Mouse (Mus musculus) brain, embryonic 14.5 days (tissue): ENCODE data around the gene Ugt1a6a. TPM values are rescaled to one million over a fixed set of nuclear protein-coding genes. Genes with fewer than 3 reads are reported as not detected.
"Not testable (repeated sequence)": the region's sequence is repeated elsewhere in the genome, so short reads cannot be mapped to it uniquely, and the experiment has no call there.

Experiments used
- DNase-seq: peaks from one replicate; pipeline ENCODE4 v3.0.0-alpha.2; 2011; ENCODE audit warnings: low read depth
- CTCF ChIP-seq: fragments of 200-500 bp; IDR thresholded peaks from 2 replicates; pipeline ENCODE4 v1.5.1; 2012; ENCODE audit warnings: inconsistent platforms, mild to moderate bottlenecking, moderate library complexity, borderline replicate concordance; ENCODE audit not compliant: insufficient read depth, insufficient read length; ENCODE audit errors: extremely low read depth
- POLR2A ChIP-seq: fragments of 200-500 bp; IDR thresholded peaks from 2 replicates; pipeline ENCODE4 v1.6.1; 2012; ENCODE audit warnings: mild to moderate bottlenecking, inconsistent platforms, borderline replicate concordance; ENCODE audit not compliant: poor library complexity, insufficient read depth, insufficient read length, severe bottlenecking; ENCODE audit errors: extremely low read depth
- polyA plus RNA-seq: library from polyadenylated mRNA; depleted of rRNA; stranded (reverse); fragments of >200 nt; gene quantifications from 2 replicates; pipeline ENCODE4 v1.2.3, GENCODE M21; 2012

Ugt1a6a gene
- polyA plus RNA-seq, 1 experiment: 2.0 TPM

- TF ChIP-seq POLR2A (no peak), CTCF (no peak)
- no peak for DNase-seq
Measured at GRCm38 (mm10) chr1:88219054-88219453, 84.4 kb downstream of the Ugt1a6a start.

- DNase-seq: no peak
- TF ChIP-seq POLR2A (no peak), CTCF (no peak)
Measured at GRCm38 (mm10) chr1:88220336-88220735, 85.7 kb downstream of the Ugt1a6a start.

- no peak for DNase-seq
- no peak for TF ChIP-seq CTCF
- no peak for TF ChIP-seq POLR2A
Measured at GRCm38 (mm10) chr1:88222216-88222615, 87.6 kb downstream of the Ugt1a6a start.

- DNase-seq: not testable (repeated sequence)
Measured at GRCm38 (mm10) chr1:88223011-88223515, 88.5 kb downstream of the Ugt1a6a start.

GRCm38 (mm10) chr1:88223591-88223990 is 89.0 kb downstream of the Ugt1a6a start:
- TF ChIP-seq POLR2A (no peak), CTCF (no peak)
- DNase-seq: no peak

GRCm38 (mm10) chr1:88224029-88224776 is 89.6 kb downstream of the Ugt1a6a start:
- DNase-seq: no peak
- TF ChIP-seq CTCF: no peak
- no peak for TF ChIP-seq POLR2A

- DNase-seq: not testable (repeated sequence)
Measured at GRCm38 (mm10) chr1:88225301-88225700, 90.7 kb downstream of the Ugt1a6a start.

GRCm38 (mm10) chr1:88225741-88226140 is 91.1 kb downstream of the Ugt1a6a start:
- no peak for DNase-seq
- TF ChIP-seq CTCF: no peak
- TF ChIP-seq POLR2A: no peak

GRCm38 (mm10) chr1:88226670-88227379 is 92.2 kb downstream of the Ugt1a6a start, which contains the start of gene Mroh2a:
Gene Mroh2a (plus strand): TSS chr1:88226986.
- DNase-seq: no peak
- TF ChIP-seq POLR2A (no peak), CTCF (no peak)

- TF ChIP-seq POLR2A (no peak), CTCF (no peak)
- no peak for DNase-seq
Measured at GRCm38 (mm10) chr1:88227482-88227881, 92.9 kb downstream of the Ugt1a6a start.

- DNase-seq: no peak
Measured at GRCm38 (mm10) chr1:88228121-88228520, 93.5 kb downstream of the Ugt1a6a start.

GRCm38 (mm10) chr1:88229566-88229965 is 95.0 kb downstream of the Ugt1a6a start:
- no peak for TF ChIP-seq POLR2A
- no peak for TF ChIP-seq CTCF
- no peak for DNase-seq

More at GRCm38 (mm10) chr1:88228121-88228520, 93.5 kb downstream of the Ugt1a6a start:
- TF ChIP-seq CTCF: no peak
- no peak for TF ChIP-seq POLR2A

GRCm38 (mm10) chr1:88229986-88230385 is 95.4 kb downstream of the Ugt1a6a start:
- no peak for DNase-seq
- TF ChIP-seq POLR2A (no peak), CTCF (no peak)
